In the genomic region with DNA sequence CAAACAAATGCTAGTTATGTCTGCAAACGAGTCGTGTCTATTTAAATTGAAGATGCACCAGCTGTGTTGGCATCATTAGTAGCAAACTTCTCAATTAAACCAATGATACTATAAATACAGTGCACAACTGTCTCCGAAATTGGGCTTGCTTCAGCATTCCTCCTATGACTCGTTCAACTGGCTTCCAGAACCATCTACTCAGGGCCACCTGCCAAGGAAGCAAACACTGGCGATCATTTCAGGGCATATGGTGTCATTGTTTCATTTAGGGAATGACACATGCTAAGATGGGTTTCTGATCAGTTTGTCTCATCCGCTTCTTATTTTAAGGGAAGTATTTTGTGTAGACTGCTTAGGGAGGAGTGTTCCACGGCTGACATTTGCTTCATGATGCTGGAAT, we compare ENCODE assay signal across 10 mouse cellular contexts.
DNase-seq lines count a peak whose midpoint lies in the region; TF ChIP-seq lines count a peak whose summit lies in the region.
"Had no signal": no experiment of that assay in that cellular context is flagged by ENCODE, and none has a peak within 500 bp of the region (broad histone marks: within the 10 kb centered on the region; RNA-seq: fewer than 3 reads in every experiment).

No protein-coding gene starts in this region.

- no peak overlapping the region for H3K27ac ChIP-seq in embryonic facial prominence, embryonic 10.5 days (replicated peaks)
- H3K27ac ChIP-seq: heart, embryonic 15.5 days; limb, embryonic 10.5 days; midbrain, embryonic 12.5 days had no signal

- no peaks in the 10 kb centered on the region for H3K27me3 ChIP-seq in embryonic facial prominence, embryonic 10.5 days (replicated peaks; ENCODE audit: low read depth, poor library complexity, severe bottlenecking)
- H3K27me3 ChIP-seq: heart, embryonic 15.5 days; midbrain, embryonic 12.5 days had no signal

- H3K4me1 ChIP-seq in lung, adult 2 months (ENCODE audit: control insufficient read depth, insufficient read depth, low read length) = no peaks in the 10 kb centered on the region
- H3K4me1 ChIP-seq in embryonic facial prominence, embryonic 10.5 days = no peaks in the 10 kb centered on the region
- H3K4me1 ChIP-seq: midbrain, embryonic 12.5 days had no signal

- peak; percentile 10 to 29 for DNase-seq in lung, postnatal 4 days
- no peak for DNase-seq in lung, adult 2 months
- DNase-seq in cerebellum, postnatal 36 days = peak; percentile 75 to 80
- DNase-seq in layer of hippocampus, adult 8-10 months (ENCODE audit: low spot score in 2 of 2) = peak; percentile 60 to 74
- peak; percentile 66 for DNase-seq in telencephalon, adult 2 months (ENCODE audit: low read depth, low spot score)
- no peak for DNase-seq in urinary bladder, postnatal 25 days (ENCODE audit: low spot score)
- no peak for DNase-seq in embryonic facial prominence, embryonic 10.5 days (ENCODE audit: low spot score)

- WGBS in lung, adult 2 months = 73% methylated on average over 7 of the region's 7 CpGs
- WGBS in embryonic facial prominence, embryonic 10.5 days = 94% methylated on average over 7 of the region's 7 CpGs

- TF ChIP-seq POLR2A in lung, adult 2 months (IDR thresholded peaks at IDR 0.05; ENCODE audit: borderline replicate concordance, extremely low read depth, low read depth, low read length) = no peak

- no peak overlapping the region for H3K4me3 ChIP-seq in lung, adult 2 months (replicated peaks; ENCODE audit: extremely low read depth, low read depth, low read length)
- H3K4me3 ChIP-seq in embryonic facial prominence, embryonic 10.5 days = no peak overlapping the region
- H3K4me3 ChIP-seq: heart, embryonic 15.5 days; limb, embryonic 10.5 days; midbrain, embryonic 12.5 days had no signal

- no peaks in the 10 kb centered on the region for H3K9me3 ChIP-seq in embryonic facial prominence, embryonic 10.5 days
- H3K9me3 ChIP-seq: heart, embryonic 15.5 days; limb, embryonic 10.5 days; midbrain, embryonic 12.5 days had no signal

- no peak for TF ChIP-seq CTCF in lung, adult 2 months (IDR thresholded peaks at IDR 0.05; ENCODE audit: insufficient read depth, low read length)

- no peaks in the 10 kb centered on the region for H3K36me3 ChIP-seq in embryonic facial prominence, embryonic 10.5 days (replicated peaks)
- H3K36me3 ChIP-seq: heart, embryonic 15.5 days; limb, embryonic 10.5 days; midbrain, embryonic 12.5 days had no signal

Comparison
In these comparisons a context has a peak if more than half of its experiments do, and no peak if none do; other contexts are left out.
1. DNase-seq: peak in lung, postnatal 4 days (2 of 2), cerebellum, postnatal 36 days (2 of 2), layer of hippocampus, adult 8-10 months (2 of 2) and telencephalon, adult 2 months (single experiment); none in lung, adult 2 months (single experiment), urinary bladder, postnatal 25 days (single experiment) and embryonic facial prominence, embryonic 10.5 days (single experiment).